Mouse (Mus musculus): ENCODE measurements around the gene Trim2. TPM values are rescaled to one million over a fixed set of nuclear protein-coding genes. Genes with fewer than 3 reads are reported as not detected.

The Trim2 gene
- 10 to 100 TPM; 10.4 to 10.9 TPM for total RNA-seq (2023)

GRCm38 (mm10) chr3:84306777-84307176 lies at the start of gene Trim2:
Gene Trim2 (minus strand): TSS chr3:84306877.

DNA sequence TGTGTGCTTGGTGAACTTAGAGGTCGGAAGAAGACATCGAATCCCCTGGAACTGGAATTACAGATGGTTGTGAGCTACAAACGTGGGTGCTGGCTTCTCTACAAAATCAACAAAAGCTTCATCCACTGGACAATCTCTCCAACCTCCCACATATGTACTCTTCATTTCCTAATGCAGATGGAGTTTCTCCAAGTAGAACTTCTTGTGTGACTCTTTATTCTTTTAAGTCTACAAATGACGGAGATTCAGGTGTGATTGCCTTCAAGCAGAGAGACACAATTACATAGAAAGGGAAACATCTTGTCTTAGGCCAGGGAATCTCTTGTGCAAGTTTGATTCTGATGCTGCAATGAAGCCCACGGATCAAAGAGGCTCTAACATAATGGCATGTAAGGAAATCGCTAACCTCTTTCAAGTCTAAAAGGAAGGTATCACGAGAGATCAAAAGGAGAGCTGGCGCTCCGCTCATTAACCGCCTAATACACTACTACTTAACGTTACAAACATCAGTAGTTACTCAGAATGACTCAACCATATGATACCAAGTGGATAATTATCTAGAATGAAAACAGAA lies 133.0 kb downstream of the Trim2 start, which contains the start of gene Gm6525:
Gene Gm6525, plus strand, starts transcription at position 524 of the 574 bp plus-strand sequence.

GRCm38 (mm10) chr3:84155558-84156006 lies 151.1 kb downstream of the Trim2 start, which contains the start of gene Mnd1:
Gene Mnd1 (minus strand): TSS chr3:84155786.

Other genes with a start within 250 kb of the Trim2 start
- 1 to 10 TPM; 3.1 to 7.2 TPM for gene Mnd1, start 151.1 kb downstream of the Trim2 start, total RNA-seq (2023)
- gene Gm6525, start 132.8 kb downstream of the Trim2 start, total RNA-seq (2023) = not detected
- 1 to 10 TPM; 1.7 to 3.2 TPM for gene Fhdc1, start 173.6 kb upstream of the Trim2 start, total RNA-seq (2023)